Mouse (Mus musculus) forebrain, embryonic 10.5 days (tissue): ENCODE measurements around the gene Ryr3. TPM values are rescaled to one million over a fixed set of nuclear protein-coding genes. Genes with fewer than 3 reads are reported as not detected.

Source experiments
- DNase-seq: peaks from one replicate; pipeline ENCODE4 v3.0.0-alpha.2; 2017; ENCODE audit warnings: low spot score; ENCODE audit errors: extremely low spot score
- H3K27ac ChIP-seq: fragments of 300-500 bp; sonication (generic); 2 replicates; pipeline ENCODE4 v1.5.1; 2016; ENCODE audit warnings: mild to moderate bottlenecking
- H3K27me3 ChIP-seq: fragments of 300-500 bp; sonication (generic); 2 replicates; pipeline ENCODE4 v1.6.1; 2016; ENCODE audit warnings: mild to moderate bottlenecking; ENCODE audit not compliant: poor library complexity, severe bottlenecking
- H3K36me3 ChIP-seq: fragments of 300-500 bp; sonication (generic); replicated peaks from 2 replicates; pipeline ENCODE4 v1.6.1; 2016; ENCODE audit warnings: mild to moderate bottlenecking, moderate library complexity
- H3K4me1 ChIP-seq: fragments of 300-500 bp; sonication (generic); 2 replicates; pipeline ENCODE4 v1.6.1; 2016
- H3K4me3 ChIP-seq: fragments of 300-500 bp; sonication (generic); 2 replicates; pipeline ENCODE4 v1.5.1; 2016; ENCODE audit warnings: mild to moderate bottlenecking, moderate library complexity
- H3K9me3 ChIP-seq: fragments of 300-500 bp; sonication (generic); 2 replicates; pipeline ENCODE4 v1.6.1; 2016; ENCODE audit warnings: mild to moderate bottlenecking, moderate library complexity
- whole genome bisulfite sequencing: fragments of 180-500 bp; shearing (Covaris S2); methylation state at CpG from one replicate; pipeline ENCODE4 v1.1.7; 2016; 5-methylcytosine and 5-hydroxymethylcytosine counted together
- polyA plus RNA-seq: library from polyadenylated mRNA; unstranded; fragments of >200 nt; fragmentation: Nextera tagmentation; extraction: Ambion mirVana; gene quantifications from 2 replicates; pipeline ENCODE4 v1.2.1, GENCODE M21; 2016

The Ryr3 gene
- polyA plus RNA-seq, 1 experiment from 2014 or later = 0.47 TPM

- H3K4me1 ChIP-seq = no peaks in the 10 kb centered on the region
- H3K36me3 ChIP-seq = no peaks in the 10 kb centered on the region
- 75% methylated on average over 1 of the region's 1 CpGs for WGBS
- H3K4me3 ChIP-seq = no peak overlapping the region
- no peak overlapping the region for H3K27ac ChIP-seq
- no peaks in the 10 kb centered on the region for H3K9me3 ChIP-seq
- H3K27me3 ChIP-seq = no peaks in the 10 kb centered on the region
- no peak for DNase-seq
Measured at GRCm38 (mm10) chr2:112982908-112983510, 233.9 kb downstream of the Ryr3 start.

- H3K9me3 ChIP-seq = no peaks in the 10 kb centered on the region
- H3K4me3 ChIP-seq = no peak overlapping the region
- 88% methylated on average over 14 of the region's 14 CpGs for WGBS
- DNase-seq = no peak
- H3K4me1 ChIP-seq = no peaks in the 10 kb centered on the region
- H3K27me3 ChIP-seq = no peaks in the 10 kb centered on the region
- H3K27ac ChIP-seq = no peak overlapping the region
- no peaks in the 10 kb centered on the region for H3K36me3 ChIP-seq
Measured at GRCm38 (mm10) chr2:112966807-112967625, 249.9 kb downstream of the Ryr3 start.

- WGBS = 80% methylated on average over 1 of the region's 1 CpGs
- no peak for DNase-seq
Measured at GRCm38 (mm10) chr2:112948931-112949330, 268.0 kb downstream of the Ryr3 start.

GRCm38 (mm10) chr2:112931776-112932175, 285.1 kb downstream of the Ryr3 start:
- no peak overlapping the region for H3K27ac ChIP-seq
- WGBS = 78% methylated on average over 1 of the region's 1 CpGs
- H3K9me3 ChIP-seq = no peaks in the 10 kb centered on the region
- DNase-seq = no peak
- H3K36me3 ChIP-seq = no peaks in the 10 kb centered on the region
- no peaks in the 10 kb centered on the region for H3K4me1 ChIP-seq
- no peaks in the 10 kb centered on the region for H3K27me3 ChIP-seq
- no peak overlapping the region for H3K4me3 ChIP-seq

More at GRCm38 (mm10) chr2:112948931-112949330, 268.0 kb downstream of the Ryr3 start:
- Histone ChIP-seq H3K27ac (no peak overlapping the region), H3K36me3 (no peaks in the 10 kb centered on the region), H3K9me3 (no peaks in the 10 kb centered on the region), H3K27me3 (no peaks in the 10 kb centered on the region), H3K4me1 (no peaks in the 10 kb centered on the region), H3K4me3 (no peak overlapping the region)

GRCm38 (mm10) chr2:112913796-112914195, 303.1 kb downstream of the Ryr3 start:
- H3K36me3 ChIP-seq = no peaks in the 10 kb centered on the region
- no peaks in the 10 kb centered on the region for H3K4me1 ChIP-seq
- H3K4me3 ChIP-seq = no peak overlapping the region
- H3K27ac ChIP-seq = no peak overlapping the region
- DNase-seq = no peak
- H3K9me3 ChIP-seq = no peaks in the 10 kb centered on the region
- no peaks in the 10 kb centered on the region for H3K27me3 ChIP-seq

- Histone ChIP-seq H3K36me3 (no peaks in the 10 kb centered on the region), H3K4me3 (no peak overlapping the region), H3K27me3 (no peaks in the 10 kb centered on the region), H3K4me1 (no peaks in the 10 kb centered on the region), H3K27ac (no peak overlapping the region), H3K9me3 (no peaks in the 10 kb centered on the region)
- DNase-seq = no peak
Measured at GRCm38 (mm10) chr2:112912611-112913010, 304.3 kb downstream of the Ryr3 start.

- Histone ChIP-seq H3K4me3 (no peak overlapping the region), H3K4me1 (no peaks in the 10 kb centered on the region), H3K36me3 (no peaks in the 10 kb centered on the region), H3K27me3 (no peaks in the 10 kb centered on the region), H3K9me3 (no peaks in the 10 kb centered on the region), H3K27ac (no peak overlapping the region)
- DNase-seq = no peak
- WGBS = 86% methylated on average over 4 of the region's 4 CpGs
Measured at GRCm38 (mm10) chr2:112910579-112910978, 306.3 kb downstream of the Ryr3 start.

GRCm38 (mm10) chr2:112909142-112909541, 307.8 kb downstream of the Ryr3 start:
- 84% methylated on average over 4 of the region's 4 CpGs for WGBS
- Histone ChIP-seq H3K27ac (no peak overlapping the region), H3K4me1 (no peaks in the 10 kb centered on the region), H3K4me3 (no peak overlapping the region), H3K36me3 (no peaks in the 10 kb centered on the region), H3K27me3 (no peaks in the 10 kb centered on the region), H3K9me3 (no peaks in the 10 kb centered on the region)
- DNase-seq = no peak

- H3K36me3 ChIP-seq = no peaks in the 10 kb centered on the region
- WGBS = 84% methylated on average over 5 of the region's 5 CpGs
- H3K9me3 ChIP-seq = no peaks in the 10 kb centered on the region
- no peak overlapping the region for H3K4me3 ChIP-seq
- no peak for DNase-seq
- no peaks in the 10 kb centered on the region for H3K4me1 ChIP-seq
- no peak overlapping the region for H3K27ac ChIP-seq
- no peaks in the 10 kb centered on the region for H3K27me3 ChIP-seq
Measured at GRCm38 (mm10) chr2:112900747-112901146, 316.1 kb downstream of the Ryr3 start.

- H3K9me3 ChIP-seq = no peaks in the 10 kb centered on the region
- H3K36me3 ChIP-seq = no peaks in the 10 kb centered on the region
- H3K27ac ChIP-seq = no peak overlapping the region
- H3K27me3 ChIP-seq = no peaks in the 10 kb centered on the region
- no peak for DNase-seq
- WGBS = 66% methylated on average over 4 of the region's 4 CpGs
- H3K4me3 ChIP-seq = no peak overlapping the region
- peaks cover 4% of the 10 kb centered on the region for H3K4me1 ChIP-seq
Measured at GRCm38 (mm10) chr2:112884456-112885114, 332.3 kb downstream of the Ryr3 start.

- no peaks in the 10 kb centered on the region for H3K27me3 ChIP-seq
- no peak for DNase-seq
- H3K36me3 ChIP-seq = no peaks in the 10 kb centered on the region
- no peak overlapping the region for H3K27ac ChIP-seq
- WGBS = 89% methylated on average over 2 of the region's 2 CpGs
- H3K9me3 ChIP-seq = no peaks in the 10 kb centered on the region
- H3K4me3 ChIP-seq = no peak overlapping the region
- H3K4me1 ChIP-seq = peaks cover 4% of the 10 kb centered on the region
Measured at GRCm38 (mm10) chr2:112881805-112882204, 335.1 kb downstream of the Ryr3 start.

GRCm38 (mm10) chr2:112881376-112881775, 335.5 kb downstream of the Ryr3 start:
- no peak overlapping the region for H3K27ac ChIP-seq
- DNase-seq = no peak
- no peaks in the 10 kb centered on the region for H3K36me3 ChIP-seq
- no peaks in the 10 kb centered on the region for H3K9me3 ChIP-seq
- no peaks in the 10 kb centered on the region for H3K27me3 ChIP-seq
- 90% methylated on average over 1 of the region's 1 CpGs for WGBS
- peaks cover 4% of the 10 kb centered on the region for H3K4me1 ChIP-seq
- H3K4me3 ChIP-seq = no peak overlapping the region

GRCm38 (mm10) chr2:112877404-112877803, 339.5 kb downstream of the Ryr3 start:
- Histone ChIP-seq H3K4me3 (no peak overlapping the region), H3K36me3 (no peaks in the 10 kb centered on the region), H3K27me3 (no peaks in the 10 kb centered on the region), H3K4me1 (no peaks in the 10 kb centered on the region), H3K9me3 (no peaks in the 10 kb centered on the region), H3K27ac (no peak overlapping the region)
- DNase-seq = no peak
- 84% methylated on average over 3 of the region's 3 CpGs for WGBS
